Mouse (Mus musculus): ENCODE data around the gene Kifap3.
A peak's percentile ranks its signal among the peaks of the same experiment; 100 is the strongest.

DNA sequence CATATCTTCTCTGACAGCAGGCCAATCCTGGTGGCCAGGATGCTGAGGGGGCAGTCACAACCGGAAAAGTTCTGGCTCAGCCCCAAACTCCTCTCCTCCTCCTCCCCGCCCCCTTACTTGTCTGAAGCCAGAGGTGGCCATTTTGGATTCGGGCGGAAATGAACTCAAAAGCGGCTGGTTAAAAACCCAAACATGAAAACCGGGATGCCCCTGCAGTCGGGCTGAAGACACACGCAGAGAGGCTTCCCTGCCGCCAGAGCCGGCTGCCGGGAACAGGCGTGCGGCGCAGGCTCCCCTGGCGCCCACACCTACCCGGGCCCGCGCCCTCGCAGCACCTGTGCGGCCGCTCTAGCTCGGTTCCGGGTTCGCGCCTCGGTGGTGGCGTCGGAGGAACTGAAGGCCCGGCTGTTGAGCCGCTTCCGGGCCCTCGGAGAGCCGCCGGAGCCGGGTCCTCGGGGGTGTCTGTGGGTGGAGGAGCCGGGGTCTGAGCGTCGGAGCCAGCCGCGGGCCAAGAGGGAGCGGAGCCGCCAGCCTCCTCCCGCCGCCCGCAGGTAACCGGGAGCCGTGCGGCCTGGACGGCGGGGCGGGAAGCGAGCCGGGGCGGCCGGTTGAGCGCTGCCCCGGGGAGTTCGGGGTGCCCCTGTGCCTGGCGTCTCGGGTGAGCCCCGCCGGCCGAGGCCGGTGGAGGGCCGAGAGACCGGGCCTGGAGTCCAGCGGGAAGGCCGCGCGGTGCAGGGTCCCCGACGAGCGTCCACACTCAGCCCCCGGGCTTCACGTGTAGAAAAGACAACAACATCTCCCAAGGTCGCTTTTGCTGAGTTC lies 150.5 kb downstream of the Kifap3 start:
- no peak for TF ChIP-seq POLR2A (IDR thresholded peaks at IDR 0.05; ENCODE audit: insufficient read depth, low read depth, low read length)
- TF ChIP-seq CTCF (IDR thresholded peaks at IDR 0.05) = no peak
- TF ChIP-seq EP300 (IDR thresholded peaks at IDR 0.05; ENCODE audit: insufficient read depth, low read depth, low read length) = 0 out of 2 replicates have a peak, but pooled peaks have one; percentile 15

All from heart, adult 2 months (tissue).